Mouse (Mus musculus) heart, adult 2 months (tissue): ENCODE measurements around the gene Ube2z. TPM values are rescaled to one million over a fixed set of nuclear protein-coding genes. Genes with fewer than 3 reads are reported as not detected.

Source experiments
- DNase-seq, 2 experiments: peaks; one replicate each; pipeline ENCODE4 v3.0.0; 2021
- H3K27ac ChIP-seq: fragments of 200-600 bp; 2 replicates; pipeline ENCODE4 v1.8.1; 2022
- H3K27me3 ChIP-seq: fragments of 200-500 bp; 2 replicates; pipeline ENCODE4 v1.6.1; 2012; ENCODE audit warnings: mild to moderate bottlenecking, low read length, inconsistent platforms, mixed read lengths; ENCODE audit not compliant: control insufficient read depth, insufficient read depth
- H3K36me3 ChIP-seq: fragments of 200-500 bp; 2 replicates; pipeline ENCODE4 v1.6.1; 2012; ENCODE audit warnings: low read length, inconsistent platforms; ENCODE audit not compliant: control insufficient read depth, insufficient read depth
- H3K4me1 ChIP-seq: fragments of 200-500 bp; 2 replicates; pipeline ENCODE4 v1.6.1; 2011; ENCODE audit warnings: low read length; ENCODE audit not compliant: control insufficient read depth, insufficient read depth
- H3K4me3 ChIP-seq: fragments of 200-600 bp; 2 replicates; pipeline ENCODE4 v1.8.1; 2022
- H3K79me2 ChIP-seq: fragments of 200-500 bp; replicated peaks from 2 replicates; pipeline ENCODE4 v1.6.1; 2012; ENCODE audit warnings: mild to moderate bottlenecking, inconsistent platforms, low read length, moderate library complexity, mixed read lengths; ENCODE audit not compliant: control insufficient read depth, insufficient read depth
- H3K9ac ChIP-seq: fragments of 200-500 bp; 2 replicates; pipeline ENCODE4 v1.6.1; 2012; ENCODE audit warnings: low read depth, mild to moderate bottlenecking, control low read depth, inconsistent platforms, low read length, mixed read lengths
- CTCF ChIP-seq: fragments of 200-600 bp; IDR thresholded peaks from 2 replicates; pipeline ENCODE4 v1.8.1; 2022; ENCODE audit warnings: antibody characterized with exemption, mild to moderate bottlenecking, moderate library complexity
- EP300 ChIP-seq: fragments of 200-500 bp; IDR thresholded peaks from 2 replicates; pipeline ENCODE4 v1.6.1; 2011; ENCODE audit warnings: low read depth, low read length, control low read depth; ENCODE audit not compliant: insufficient read depth
- POLR2A ChIP-seq: fragments of 200-500 bp; IDR thresholded peaks from 2 replicates; pipeline ENCODE4 v1.6.1; 2011; ENCODE audit warnings: mild to moderate bottlenecking, low read depth, low read length, control low read depth; ENCODE audit not compliant: insufficient read depth
- WGBS: fragments of 180-500 bp; shearing (Covaris S2); methylation state at CpG from one replicate; pipeline ENCODE4 v1.1.7; 2018; 5-methylcytosine and 5-hydroxymethylcytosine counted together
- intact Hi-C: fragments of 180-260 bp; cut with DNase I; formaldehyde crosslinking; loops from one replicate; pipeline ENCODE4 v1.15.1; 2025
- polyA plus RNA-seq: library from polyadenylated mRNA; depleted of rRNA; stranded (reverse); fragments of >200 nt; gene quantifications from 2 replicates; pipeline ENCODE4 v1.2.3, GENCODE M21; 2012
- total RNA-seq, 2 experiments: library from RNA; stranded (reverse); gene quantifications; 2 replicates each; pipeline ENCODE4 v1.2.3; 2021

Gene Ube2z
- total and polyA plus RNA-seq, 3 experiments: 22.9 to 29.7 (median 29.5) TPM

- Histone ChIP-seq H3K36me3 (no peaks in the 10 kb centered on the region), H3K4me3 (no peak overlapping the region), H3K4me1 (no peaks in the 10 kb centered on the region), H3K27me3 (no peaks in the 10 kb centered on the region; the same call in 1 of the 2 replicates), H3K27ac (no peak overlapping the region), H3K79me2 (no peaks in the 10 kb centered on the region), H3K9ac (no peak overlapping the region)
- TF ChIP-seq CTCF (no peak), EP300 (no peak)
- intact Hi-C loops: no loop called here
- 36% methylated on average over 5 of the region's 5 CpGs for WGBS
- no peak for DNase-seq
Observed at GRCm38 (mm10) chr11:96028130-96028529, 37.1 kb downstream of the Ube2z start.

- intact Hi-C loops: no loop called here
- H3K79me2 ChIP-seq: no peaks in the 10 kb centered on the region
- H3K27ac ChIP-seq: no peak overlapping the region
- TF ChIP-seq EP300: no peak
- TF ChIP-seq POLR2A: no peak
- no peak for TF ChIP-seq CTCF
- 41% methylated on average over 4 of the region's 4 CpGs for WGBS
- no peak overlapping the region for H3K4me3 ChIP-seq
- H3K9ac ChIP-seq: no peak overlapping the region
- no peaks in the 10 kb centered on the region for H3K36me3 ChIP-seq
- H3K4me1 ChIP-seq: no peaks in the 10 kb centered on the region
- DNase-seq: no peak
- H3K27me3 ChIP-seq: no peaks in the 10 kb centered on the region
Observed at GRCm38 (mm10) chr11:96020622-96021021, 44.6 kb downstream of the Ube2z start.

GRCm38 (mm10) chr11:96017941-96018351 is 47.2 kb downstream of the Ube2z start:
- Histone ChIP-seq H3K4me1 (no peaks in the 10 kb centered on the region), H3K79me2 (no peaks in the 10 kb centered on the region), H3K36me3 (no peaks in the 10 kb centered on the region), H3K27ac (no peak overlapping the region), H3K4me3 (no peak overlapping the region), H3K27me3 (peaks cover under 1% of the 10 kb centered on the region), H3K9ac (no peak overlapping the region)
- TF ChIP-seq EP300 (no peak), CTCF (no peak), POLR2A (no peak)
- WGBS: 28% methylated on average over 9 of the region's 9 CpGs
- intact Hi-C loops: no loop called here
- no peak for DNase-seq

GRCm38 (mm10) chr11:96015421-96015820 is 49.8 kb downstream of the Ube2z start:
- H3K9ac ChIP-seq: no peak overlapping the region
- peaks cover 3% of the 10 kb centered on the region for H3K27me3 ChIP-seq
- H3K4me1 ChIP-seq: no peaks in the 10 kb centered on the region
- no peaks in the 10 kb centered on the region for H3K79me2 ChIP-seq
- H3K4me3 ChIP-seq: no peak overlapping the region
- intact Hi-C loops: no loop called here
- H3K36me3 ChIP-seq: no peaks in the 10 kb centered on the region
- WGBS: 30% methylated on average over 5 of the region's 5 CpGs
- H3K27ac ChIP-seq: no peak overlapping the region
- TF ChIP-seq EP300: no peak
- no peak for TF ChIP-seq CTCF
- no peak for TF ChIP-seq POLR2A
- DNase-seq: no peak

DNA sequence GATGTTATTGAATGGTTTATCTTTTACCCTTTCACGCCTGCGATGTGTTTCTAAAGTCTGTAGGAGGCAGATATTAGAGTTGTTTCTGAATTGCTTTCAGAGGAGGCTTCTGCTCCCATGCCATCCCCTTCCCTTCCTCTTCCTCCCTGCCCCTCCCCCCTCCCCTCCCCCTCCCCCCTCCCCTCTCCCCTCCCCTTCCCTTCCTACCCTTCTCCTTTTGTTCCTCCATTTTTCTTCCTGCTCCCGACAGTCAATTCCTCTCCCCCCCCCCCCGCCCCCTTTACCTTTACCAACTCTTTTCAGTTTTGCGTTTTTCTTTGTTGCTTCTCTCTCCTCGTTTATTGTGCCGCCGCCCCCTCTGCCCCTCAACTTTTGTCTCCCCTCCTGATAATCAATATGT is 53.2 kb downstream of the Ube2z start:
- Histone ChIP-seq H3K79me2 (no peaks in the 10 kb centered on the region), H3K4me1 (no peaks in the 10 kb centered on the region), H3K9ac (no peak overlapping the region), H3K27me3 (peaks cover 12% of the 10 kb centered on the region), H3K27ac (no peak overlapping the region), H3K36me3 (no peaks in the 10 kb centered on the region), H3K4me3 (no peak overlapping the region)
- DNase-seq: no peak
- WGBS: 7% methylated on average over 5 of the region's 8 CpGs
- TF ChIP-seq EP300: no peak
- no peak for TF ChIP-seq POLR2A
- TF ChIP-seq CTCF: no peak
- intact Hi-C loops: no loop called here

GRCm38 (mm10) chr11:96008827-96009226 is 56.4 kb downstream of the Ube2z start:
- H3K27me3 ChIP-seq: peaks cover 35% of the 10 kb centered on the region
- peaks cover 2% of the 10 kb centered on the region; the same call in 1 of the 2 replicates for H3K4me1 ChIP-seq
- intact Hi-C loops: loop anchor here (10.0 kb wide), 2 partner anchors 196 to 276 kb away; partner anchors contain the start of genes Hoxb7 and Hoxb8
- H3K4me3 ChIP-seq: no peak overlapping the region
- no peaks in the 10 kb centered on the region for H3K36me3 ChIP-seq
- no peaks in the 10 kb centered on the region for H3K79me2 ChIP-seq
- no peak overlapping the region for H3K9ac ChIP-seq
- H3K27ac ChIP-seq: no peak overlapping the region
- WGBS: 16% methylated on average over 1 of the region's 1 CpGs
- TF ChIP-seq EP300: no peak
- TF ChIP-seq POLR2A: no peak
- no peak for TF ChIP-seq CTCF
- DNase-seq: no peak
